In the genomic region with DNA sequence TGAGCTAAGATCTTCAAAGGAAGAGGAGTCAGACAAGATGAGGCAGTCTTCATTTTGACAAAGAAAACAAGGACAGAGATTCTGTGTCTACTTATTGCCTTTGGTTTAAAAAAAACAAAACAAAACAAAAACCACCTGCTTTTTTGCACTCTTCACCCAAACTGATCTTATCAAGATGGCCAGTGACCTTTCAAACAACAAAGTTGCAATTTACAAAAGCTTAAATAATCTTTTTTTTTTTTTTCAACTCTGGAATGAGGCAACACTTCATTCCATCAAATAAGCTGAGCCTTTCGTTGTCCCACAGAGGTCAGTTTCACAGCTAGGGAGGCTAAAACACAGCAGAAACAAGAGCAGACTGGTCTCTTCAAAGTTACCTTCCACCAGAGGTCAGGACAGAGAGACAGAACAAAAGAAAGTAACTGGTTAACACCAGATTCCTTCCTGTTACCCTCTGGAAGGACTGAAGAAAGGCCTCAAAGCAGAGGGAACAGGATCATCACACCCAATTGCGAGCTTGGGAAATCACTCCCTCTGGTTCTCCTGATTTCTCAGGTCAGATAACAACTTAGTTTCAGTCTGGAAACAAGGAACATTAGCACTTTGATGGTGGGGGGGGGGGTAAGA, we compare ENCODE assay signal across 15 mouse cellular contexts.
"Had no signal": no experiment of that assay in that cellular context is flagged by ENCODE, and none has a peak within 500 bp of the region (broad histone marks: within the 10 kb centered on the region; RNA-seq: fewer than 3 reads in every experiment).

No protein-coding gene starts in this region.

- H3K4me1 ChIP-seq: limb, embryonic 15.5 days; neural tube, embryonic 12.5 days had no signal

- ATAC-seq: intestine, embryonic 16.5 days; lung, postnatal 0 days; midbrain, embryonic 15.5 days had no signal

- H3K27me3 ChIP-seq: limb, embryonic 15.5 days; midbrain, embryonic 15.5 days; neural tube, embryonic 12.5 days had no signal

- H3K9me3 ChIP-seq: limb, embryonic 15.5 days had no signal

- H3K4me2 ChIP-seq: limb, embryonic 15.5 days; midbrain, embryonic 15.5 days; neural tube, embryonic 12.5 days had no signal

- H3K27ac ChIP-seq: kidney, postnatal 0 days; limb, embryonic 15.5 days; midbrain, embryonic 15.5 days; neural tube, embryonic 12.5 days; stomach, postnatal 0 days had no signal

- DNase-seq: kidney, adult 8-10 months; kidney, postnatal 36 days; layer of hippocampus, adult 9-11 months; layer of hippocampus, postnatal 36 days; lung, adult 2 months; lung, postnatal 36 days; thymus, adult 2 months; thymus, postnatal 25 days had no signal

- H3K4me3 ChIP-seq: limb, embryonic 15.5 days; midbrain, embryonic 15.5 days; neural tube, embryonic 12.5 days had no signal

- H3K9ac ChIP-seq: limb, embryonic 15.5 days; midbrain, embryonic 15.5 days; neural tube, embryonic 12.5 days had no signal
